Mouse (Mus musculus) neural tube, embryonic 11.5 days (tissue): Measurements from ENCODE around the gene Thap4. TPM values are rescaled to one million over a fixed set of nuclear protein-coding genes. Genes with fewer than 3 reads are reported as not detected.
A peak's percentile ranks its signal among the peaks of the same experiment; 100 is the strongest.
"Not testable (repeated sequence)": the region's sequence is repeated elsewhere in the genome, so short reads cannot be mapped to it uniquely, and the experiment has no call there.

Experiments used
- ATAC-seq: fragments of 200-750 bp; cut with Nextera tagmentation; 2 replicates; pipeline ENCODE4 v1.8.0; 2017; ENCODE audit warnings: moderate number of reproducible peaks, mild to moderate bottlenecking, moderate TSS enrichment, moderate library complexity; ENCODE audit not compliant: insufficient read depth, low FRiP score, low TSS enrichment
- DNase-seq: peaks from one replicate; pipeline ENCODE4 v3.0.0-alpha.2; 2015; ENCODE audit warnings: low spot score
- H3K27ac ChIP-seq: fragments of 300-500 bp; sonication (generic); 2 replicates; pipeline ENCODE4 v1.5.1; 2014; ENCODE audit warnings: low read depth, mild to moderate bottlenecking, low read length
- H3K27me3 ChIP-seq: fragments of 300-500 bp; sonication (generic); 2 replicates; pipeline ENCODE4 v1.6.1; 2014; ENCODE audit warnings: mild to moderate bottlenecking, low read length, mixed read lengths; ENCODE audit not compliant: control insufficient read depth, insufficient read depth
- H3K36me3 ChIP-seq: fragments of 300-500 bp; sonication (generic); 2 replicates; pipeline ENCODE4 v1.6.1; 2014; ENCODE audit warnings: mild to moderate bottlenecking, low read length, moderate library complexity, mixed read lengths; ENCODE audit not compliant: control insufficient read depth, insufficient read depth
- H3K4me1 ChIP-seq: fragments of 300-500 bp; sonication (generic); 2 replicates; pipeline ENCODE4 v1.6.1; 2014; ENCODE audit warnings: low read length, mixed read lengths; ENCODE audit not compliant: control insufficient read depth, insufficient read depth
- H3K4me2 ChIP-seq: fragments of 300-500 bp; sonication (generic); 2 replicates; pipeline ENCODE4 v1.6.1; 2014; ENCODE audit warnings: low read depth, mild to moderate bottlenecking, moderate library complexity
- H3K4me3 ChIP-seq: fragments of 300-500 bp; sonication (generic); 2 replicates; pipeline ENCODE4 v1.5.1; 2014; ENCODE audit warnings: low read depth, low read length
- H3K9ac ChIP-seq: fragments of 300-500 bp; sonication (generic); 2 replicates; pipeline ENCODE4 v1.6.1; 2014; ENCODE audit warnings: mild to moderate bottlenecking, low read length
- H3K9me3 ChIP-seq: fragments of 300-500 bp; sonication (generic); 2 replicates; pipeline ENCODE4 v1.6.1; 2016; ENCODE audit warnings: low read length; ENCODE audit not compliant: control insufficient read depth
- WGBS: fragments of 180-500 bp; shearing (Covaris S2); extraction: QIAGEN DNeasy Blood & Tissue Kit; methylation state at CpG from one replicate; pipeline ENCODE4 v1.1.7; 2014; 5-methylcytosine and 5-hydroxymethylcytosine counted together
- polyA plus RNA-seq: library from polyadenylated mRNA; unstranded; fragments of >200 nt; fragmentation: Nextera tagmentation; extraction: Ambion mirVana; gene quantifications from 2 replicates; pipeline ENCODE4 v1.2.1, GENCODE M21; 2014

Thap4 gene
- polyA plus RNA-seq, 1 experiment from 2014 or later = 42.3 TPM

DNA sequence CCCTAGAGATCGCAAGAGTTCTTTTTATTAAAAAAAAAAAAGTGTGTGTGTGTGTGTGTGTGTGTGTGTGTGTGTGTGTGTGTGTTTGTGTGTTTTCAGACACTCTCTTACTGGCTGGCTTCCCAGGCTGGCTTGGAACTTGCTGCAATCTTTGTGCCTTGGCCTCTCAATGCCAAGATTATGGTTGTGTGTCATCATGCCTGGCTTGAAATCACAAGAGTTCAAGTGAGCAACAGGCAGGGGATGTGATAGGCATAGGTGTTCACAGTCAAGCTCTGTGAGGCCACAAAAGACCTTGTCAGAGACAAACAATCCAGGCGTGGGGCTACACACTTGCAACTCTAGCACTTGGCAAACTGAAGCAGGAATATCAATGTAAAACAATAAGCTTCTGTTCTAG, 76.3 kb downstream of the Thap4 start:
- H3K9ac ChIP-seq = no peak overlapping the region
- H3K4me2 ChIP-seq = no peak overlapping the region
- no peak for DNase-seq
- H3K27me3 ChIP-seq = no peaks in the 10 kb centered on the region
- WGBS = 72% methylated on average over 2 of the region's 2 CpGs
- H3K4me3 ChIP-seq = no peak overlapping the region
- ATAC-seq = no peak
- H3K9me3 ChIP-seq = no peaks in the 10 kb centered on the region
- H3K27ac ChIP-seq = no peak overlapping the region
- H3K4me1 ChIP-seq = no peaks in the 10 kb centered on the region
- H3K36me3 ChIP-seq = no peaks in the 10 kb centered on the region

DNA sequence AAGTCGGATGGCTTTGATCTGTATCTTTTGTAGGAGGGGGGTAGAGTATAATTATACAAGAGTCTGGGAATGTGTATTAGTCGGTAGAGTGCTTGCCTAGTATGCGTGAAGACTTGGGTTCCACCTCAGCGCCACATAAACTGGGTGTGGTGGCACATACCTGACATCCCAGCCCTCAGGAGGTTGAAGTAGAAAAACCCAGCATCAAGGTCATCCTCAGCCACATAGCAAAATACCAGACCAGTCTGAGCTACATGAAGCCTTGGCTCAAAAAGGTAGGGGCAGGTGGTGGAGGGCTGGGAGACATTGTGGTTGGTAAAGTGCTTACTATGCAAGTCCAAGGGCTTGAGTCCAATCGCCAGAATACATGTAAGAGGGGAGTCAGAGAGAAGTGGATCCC, 82.0 kb downstream of the Thap4 start:
- Histone ChIP-seq H3K4me1 (0 out of 2 replicates have a peak, but pooled peaks cover 4% of the 10 kb centered on the region), H3K4me3 (no peak overlapping the region), H3K9me3 (no peaks in the 10 kb centered on the region), H3K9ac (no peak overlapping the region), H3K27me3 (no peaks in the 10 kb centered on the region), H3K4me2 (no peak overlapping the region), H3K36me3 (no peaks in the 10 kb centered on the region), H3K27ac (no peak overlapping the region)
- DNase-seq (no peak), ATAC-seq (no peak)
- WGBS = 93% methylated on average over 5 of the region's 5 CpGs

DNA sequence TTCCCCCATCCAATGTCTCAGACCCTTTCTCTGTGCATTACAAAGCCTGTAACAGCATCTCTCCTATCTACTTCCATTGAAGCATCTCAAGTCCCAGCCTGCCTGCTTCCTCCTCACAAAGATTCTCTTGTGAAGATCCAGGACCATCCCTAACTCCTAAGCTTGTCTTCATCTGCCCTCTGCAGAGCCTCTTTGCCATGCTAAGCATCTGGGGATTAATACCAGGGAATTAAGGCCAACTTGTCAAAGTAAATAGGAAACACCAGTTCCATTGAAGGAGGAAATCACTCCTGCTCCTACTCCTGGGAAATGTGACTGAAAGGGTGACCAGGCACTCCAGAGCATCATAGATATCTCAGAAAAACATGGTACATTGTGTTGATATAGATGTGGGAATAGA, 84.7 kb downstream of the Thap4 start:
- 0 out of 2 replicates have a peak, but pooled peaks cover 4% of the 10 kb centered on the region for H3K4me1 ChIP-seq
- no peak overlapping the region for H3K27ac ChIP-seq
- DNase-seq (no peak), ATAC-seq (no peak)
- no peak overlapping the region for H3K4me3 ChIP-seq
- H3K9ac ChIP-seq = no peak overlapping the region
- no peaks in the 10 kb centered on the region for H3K27me3 ChIP-seq
- no peak overlapping the region for H3K4me2 ChIP-seq
- no peaks in the 10 kb centered on the region for H3K36me3 ChIP-seq
- H3K9me3 ChIP-seq = no peaks in the 10 kb centered on the region

DNA sequence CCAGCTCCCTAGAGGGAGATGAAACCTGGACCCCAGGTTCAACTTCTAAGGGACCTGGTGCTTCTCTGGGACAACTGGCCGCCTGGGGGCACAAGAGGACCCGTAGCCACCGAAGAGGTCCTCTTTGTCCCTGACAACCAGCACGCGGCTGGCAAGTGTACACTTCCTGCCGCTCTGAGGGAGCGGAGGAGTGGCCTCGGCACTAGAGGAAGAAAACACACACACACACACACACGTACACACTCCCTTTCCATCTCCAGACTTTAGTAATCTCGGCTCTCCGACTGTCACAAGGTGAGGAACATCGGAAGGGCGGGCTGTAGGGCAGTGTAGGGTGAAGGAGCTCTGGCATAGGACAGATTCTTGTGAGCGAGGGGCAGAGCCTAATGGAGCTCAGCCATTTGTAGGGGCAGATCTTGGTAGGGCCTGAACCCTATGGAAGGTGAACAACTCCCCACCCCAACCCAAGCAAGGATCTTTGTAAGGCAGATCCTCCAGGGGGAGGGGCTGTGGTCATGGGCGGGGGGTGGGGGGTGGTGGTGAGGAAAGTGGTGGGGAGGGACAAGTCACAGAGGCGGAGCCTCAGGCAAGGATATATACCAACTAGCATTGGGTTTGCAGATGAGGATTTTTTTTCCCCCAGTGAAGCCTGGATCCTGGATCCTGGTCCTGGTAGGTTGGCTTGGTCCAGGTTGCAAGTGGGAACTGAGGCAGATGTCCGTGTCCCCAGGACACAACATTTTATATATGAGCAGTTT, 85.7 kb downstream of the Thap4 start:
- Histone ChIP-seq H3K9me3 (no peaks in the 10 kb centered on the region), H3K36me3 (no peaks in the 10 kb centered on the region), H3K4me1 (0 out of 2 replicates have a peak, but pooled peaks cover 4% of the 10 kb centered on the region), H3K27me3 (no peaks in the 10 kb centered on the region), H3K4me2 (peak overlapping the region; percentile 47), H3K9ac (peak overlapping the region; percentile 52), H3K4me3 (peak overlapping the region; percentile 19), H3K27ac (peak overlapping the region; percentile 11; the same call in 1 of the 2 replicates)
- ATAC-seq (peak; percentile 86), DNase-seq (peak; percentile 80)
- 12% methylated on average over 17 of the region's 17 CpGs for WGBS

DNA sequence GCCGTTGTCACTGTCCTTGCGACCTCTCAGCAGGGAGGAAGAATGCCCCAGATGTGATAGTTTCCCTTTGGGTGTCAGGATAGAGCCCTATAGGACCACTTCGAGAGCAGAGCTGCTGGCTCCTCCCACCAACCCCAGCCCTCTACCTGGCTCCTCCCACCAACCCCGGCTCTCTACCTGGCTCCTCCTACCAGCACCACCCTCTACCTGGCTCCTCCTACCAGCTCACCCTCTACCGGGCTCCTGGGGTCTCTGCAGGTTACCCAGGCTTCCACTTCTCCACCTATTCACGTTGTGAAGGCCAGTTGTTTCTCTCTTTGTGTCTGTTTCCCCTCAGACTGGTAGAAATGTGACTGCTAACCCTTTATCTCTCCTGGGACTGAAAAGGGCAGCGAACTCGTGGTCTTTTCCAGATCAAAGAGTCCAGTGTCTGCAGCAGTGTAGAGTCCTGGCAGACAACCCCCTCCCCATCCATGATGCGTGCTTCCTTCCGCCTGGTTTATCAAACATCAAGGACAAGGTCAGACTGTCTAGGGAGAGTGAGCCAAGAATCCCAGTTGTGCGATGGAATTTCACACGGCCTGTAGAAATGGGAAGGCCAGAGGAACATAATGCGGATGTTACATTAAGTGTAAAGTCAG, 86.8 kb downstream of the Thap4 start:
- no peak overlapping the region for H3K4me3 ChIP-seq
- DNase-seq = peak; percentile 32
- H3K4me2 ChIP-seq = no peak overlapping the region
- H3K27me3 ChIP-seq = no peaks in the 10 kb centered on the region
- ATAC-seq = no peak
- no peak overlapping the region for H3K9ac ChIP-seq
- no peaks in the 10 kb centered on the region for H3K36me3 ChIP-seq
- 0 out of 2 replicates have a peak, but pooled peaks cover 4% of the 10 kb centered on the region for H3K4me1 ChIP-seq
- 25% methylated on average over 13 of the region's 13 CpGs for WGBS
- no peaks in the 10 kb centered on the region for H3K9me3 ChIP-seq
- no peak overlapping the region for H3K27ac ChIP-seq

DNA sequence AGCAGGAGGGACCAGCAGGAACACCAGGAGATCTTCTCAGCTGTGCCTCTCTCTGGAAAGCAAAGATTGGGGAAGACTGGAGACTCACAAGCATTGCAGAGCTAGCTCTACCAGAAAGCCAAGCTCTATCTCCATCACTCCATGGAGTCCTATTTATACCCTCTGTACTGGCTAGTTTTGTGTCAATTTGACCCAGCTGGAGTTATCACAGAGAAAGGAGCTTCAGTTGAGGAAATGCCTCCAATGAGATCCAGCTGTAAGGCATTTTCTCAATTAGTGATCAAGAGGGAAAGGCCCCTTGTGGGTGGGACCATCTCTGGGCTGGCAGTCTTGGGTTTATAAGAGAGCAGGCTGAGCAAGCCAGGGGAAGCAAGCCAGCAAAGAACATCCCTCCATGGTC, 96.1 kb downstream of the Thap4 start, which contains the start of gene Stk25:
Gene Stk25, minus strand, starts transcription at position 101 of the 400 bp plus-strand sequence.
- ATAC-seq, H3K4me1 ChIP-seq, H3K27ac ChIP-seq, H3K9ac ChIP-seq, H3K27me3 ChIP-seq, DNase-seq, H3K4me2 ChIP-seq, H3K4me3 ChIP-seq, H3K36me3 ChIP-seq, H3K9me3 ChIP-seq: not testable (repeated sequence)

DNA sequence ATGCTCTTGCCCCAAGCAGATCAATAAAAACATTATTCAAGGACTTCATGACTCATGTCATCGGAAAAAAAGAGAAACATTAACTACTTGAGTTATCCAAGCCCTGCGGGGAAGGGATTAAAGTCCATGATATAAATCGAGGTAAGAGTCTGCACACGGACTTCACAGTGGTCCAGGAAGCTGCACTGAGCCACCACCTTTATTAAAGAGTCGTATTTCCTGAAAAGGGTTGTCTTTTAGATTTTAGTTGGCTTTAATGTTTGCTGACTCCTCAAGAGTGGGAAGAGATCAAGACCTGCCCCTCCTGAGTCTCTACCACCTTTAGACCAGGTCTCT, 97.7 kb downstream of the Thap4 start:
- Histone ChIP-seq H3K27me3 (no peaks in the 10 kb centered on the region), H3K9me3 (no peaks in the 10 kb centered on the region), H3K4me3 (no peak overlapping the region), H3K4me2 (no peak overlapping the region), H3K4me1 (no peaks in the 10 kb centered on the region), H3K36me3 (no peaks in the 10 kb centered on the region), H3K9ac (no peak overlapping the region), H3K27ac (no peak overlapping the region)
- DNase-seq = no peak
- ATAC-seq = no peak
- 87% methylated on average over 5 of the region's 5 CpGs for WGBS

DNA sequence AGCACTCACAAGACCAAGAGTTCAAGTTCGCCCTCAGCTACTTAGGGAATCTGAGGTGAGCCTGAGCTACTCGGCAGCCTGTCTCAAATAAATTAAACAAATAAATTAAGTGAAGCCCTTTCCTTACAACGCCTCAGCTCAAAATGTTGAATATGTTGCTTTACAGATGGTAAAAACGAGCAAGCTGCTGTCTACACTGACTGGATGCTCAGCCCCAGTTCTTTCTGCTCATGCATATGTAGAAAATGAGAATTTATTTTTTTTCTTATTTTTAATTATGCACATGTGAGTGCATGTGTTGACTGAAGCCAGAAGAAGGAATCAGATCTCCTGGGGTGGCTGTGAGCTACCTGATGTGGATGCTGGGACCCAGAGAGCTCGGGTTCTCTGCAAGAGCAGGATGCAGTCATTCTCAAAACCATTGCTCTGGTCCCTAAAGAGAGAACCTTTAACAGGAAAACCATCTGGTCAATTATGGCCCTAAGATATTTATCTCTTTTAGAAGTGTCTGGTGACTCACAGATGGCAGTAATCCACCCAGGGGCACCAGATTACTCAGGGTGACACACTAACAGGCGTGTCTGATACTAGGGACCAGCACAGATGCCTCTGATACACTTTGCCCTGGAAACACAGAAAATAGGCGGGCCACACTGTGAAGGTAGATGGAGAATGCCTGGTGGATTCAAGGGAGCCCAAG, 98.2 kb downstream of the Thap4 start:
- H3K27me3 ChIP-seq = no peaks in the 10 kb centered on the region
- no peaks in the 10 kb centered on the region for H3K4me1 ChIP-seq
- no peak overlapping the region for H3K4me3 ChIP-seq
- 66% methylated on average over 7 of the region's 7 CpGs for WGBS
- H3K27ac ChIP-seq = no peak overlapping the region
- ATAC-seq = no peak
- H3K9ac ChIP-seq = no peak overlapping the region
- no peak for DNase-seq
- no peaks in the 10 kb centered on the region for H3K9me3 ChIP-seq
- no peaks in the 10 kb centered on the region for H3K36me3 ChIP-seq
- H3K4me2 ChIP-seq = no peak overlapping the region
